Mouse (Mus musculus) ovary, adult 18-20 months (tissue): ENCODE data around the gene Syt2.

Source experiments
- DNase-seq: peaks from one replicate; pipeline ENCODE4 v3.0.0; 2022; ENCODE audit warnings: low spot score, mixed read lengths

The Syt2 gene

GRCm38 (mm10) chr1:134772821-134773220 is 126.3 kb downstream of the Syt2 start:
- DNase-seq = no peak

- no peak for DNase-seq
Measured at GRCm38 (mm10) chr1:134773256-134773655, 126.8 kb downstream of the Syt2 start.

GRCm38 (mm10) chr1:134774247-134774646 is 127.8 kb downstream of the Syt2 start:
- no peak for DNase-seq

- DNase-seq = no peak
Measured at GRCm38 (mm10) chr1:134774728-134775287, 128.3 kb downstream of the Syt2 start.

GRCm38 (mm10) chr1:134775631-134776030 is 129.2 kb downstream of the Syt2 start:
- no peak for DNase-seq

GRCm38 (mm10) chr1:134777201-134777885 is 130.9 kb downstream of the Syt2 start:
- DNase-seq = no peak

GRCm38 (mm10) chr1:134777936-134778548 is 131.6 kb downstream of the Syt2 start:
- no peak for DNase-seq

- peak; percentile 70 for DNase-seq
Measured at GRCm38 (mm10) chr1:134782797-134783196, 136.3 kb downstream of the Syt2 start.

GRCm38 (mm10) chr1:134783958-134784357 is 137.5 kb downstream of the Syt2 start:
- no peak for DNase-seq

- no peak for DNase-seq
Measured at GRCm38 (mm10) chr1:134784481-134784880, 138.0 kb downstream of the Syt2 start.

GRCm38 (mm10) chr1:134784911-134785310 is 138.4 kb downstream of the Syt2 start:
- DNase-seq = no peak

- DNase-seq = no peak
Measured at GRCm38 (mm10) chr1:134788096-134788495, 141.6 kb downstream of the Syt2 start.

- DNase-seq = no peak
Measured at GRCm38 (mm10) chr1:134790716-134791439, 144.4 kb downstream of the Syt2 start.

- no peak for DNase-seq
Measured at GRCm38 (mm10) chr1:134791456-134791855, 145.0 kb downstream of the Syt2 start.

- no peak for DNase-seq
Measured at GRCm38 (mm10) chr1:134796076-134796475, 149.6 kb downstream of the Syt2 start.

- DNase-seq = no peak
Measured at GRCm38 (mm10) chr1:134796536-134796935, 150.1 kb downstream of the Syt2 start.

GRCm38 (mm10) chr1:134801758-134802157 is 155.3 kb downstream of the Syt2 start:
- DNase-seq = no peak

GRCm38 (mm10) chr1:134803286-134804117 is 157.0 kb downstream of the Syt2 start:
- DNase-seq = peak; percentile 78

GRCm38 (mm10) chr1:134804373-134804772 is 157.9 kb downstream of the Syt2 start:
- DNase-seq = no peak

GRCm38 (mm10) chr1:134805471-134805870 is 159.0 kb downstream of the Syt2 start:
- DNase-seq = no peak
